Mouse (Mus musculus): ENCODE data around the gene Hnrnph1. TPM values are rescaled to one million over a fixed set of nuclear protein-coding genes. Genes with fewer than 3 reads are reported as not detected.
"Not testable (repeated sequence)": the region's sequence is repeated elsewhere in the genome, so short reads cannot be mapped to it uniquely, and the experiment has no call there.

Gene Hnrnph1
- polyA plus RNA-seq, 1 experiment from 2014 or later, result 400 TPM

GRCm38 (mm10) chr11:50355395-50355794 lies 21.4 kb upstream of the Hnrnph1 start:
- no peaks in the 10 kb centered on the region for H3K9me3 ChIP-seq (replicated peaks)
- no peak overlapping the region for H3K4me3 ChIP-seq (replicated peaks)
- no peak for ATAC-seq (ENCODE audit: insufficient number of reproducible peaks, low FRiP score, low TSS enrichment, low read depth)
- no peaks in the 10 kb centered on the region for H3K4me1 ChIP-seq
- peaks cover 4% of the 10 kb centered on the region; the same call in 1 of the 2 replicates for H3K27me3 ChIP-seq
- H3K27ac ChIP-seq (replicated peaks), result no peak overlapping the region
- H3K9ac ChIP-seq, result no peak overlapping the region
- H3K36me3 ChIP-seq, result no peaks in the 10 kb centered on the region
- WGBS, result 62% methylated on average over 1 of the region's 1 CpGs
- H3K4me2 ChIP-seq (replicated peaks), result no peak overlapping the region

- Histone ChIP-seq H3K9ac (peak overlapping the region; percentile 22), H3K27me3 (peaks cover 4% of the 10 kb centered on the region; the same call in 1 of the 2 replicates), H3K9me3 (replicated peaks) (no peaks in the 10 kb centered on the region), H3K27ac (replicated peaks) (no peak overlapping the region), H3K4me2 (replicated peaks) (peak overlapping the region; percentile 92), H3K36me3 (no peaks in the 10 kb centered on the region), H3K4me1 (no peaks in the 10 kb centered on the region), H3K4me3 (replicated peaks) (peak overlapping the region; percentile 58)
- peak; percentile 70; the same call in 1 of the 2 replicates for ATAC-seq (ENCODE audit: insufficient number of reproducible peaks, low FRiP score, low TSS enrichment, low read depth)
- WGBS, result 2% methylated on average over 74 of the region's 74 CpGs
Observed at GRCm38 (mm10) chr11:50358950-50359861, 17.6 kb upstream of the Hnrnph1 start.

GRCm38 (mm10) chr11:50361282-50361681 lies 15.5 kb upstream of the Hnrnph1 start:
- H3K36me3 ChIP-seq; H3K27me3 ChIP-seq; H3K4me1 ChIP-seq; H3K4me2 ChIP-seq (replicated peaks); H3K4me3 ChIP-seq (replicated peaks); H3K9ac ChIP-seq; H3K9me3 ChIP-seq (replicated peaks); H3K27ac ChIP-seq (replicated peaks); ATAC-seq (ENCODE audit: insufficient number of reproducible peaks, low FRiP score, low TSS enrichment, low read depth): not testable (repeated sequence)
- WGBS, result 81% methylated on average over 1 of the region's 1 CpGs

DNA sequence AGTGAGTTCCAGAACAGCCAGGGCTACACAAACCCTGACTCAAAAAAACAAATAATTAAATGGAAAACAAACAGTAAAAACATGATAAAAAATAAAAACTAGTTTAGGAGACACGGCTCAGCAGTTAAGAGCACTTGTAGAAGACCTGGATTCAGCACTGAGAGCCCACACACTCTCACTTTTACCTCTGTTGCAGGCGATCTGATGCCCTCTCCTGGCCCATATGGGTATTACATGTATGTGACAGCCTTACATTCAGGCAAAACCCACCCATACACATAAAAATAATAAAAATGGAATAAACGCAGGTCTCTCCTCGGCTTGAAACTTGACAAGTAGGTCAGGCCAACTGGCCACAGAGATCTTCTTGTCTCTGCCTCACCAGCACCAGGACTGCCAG lies 12.2 kb upstream of the Hnrnph1 start:
- Histone ChIP-seq H3K4me1 (no peaks in the 10 kb centered on the region), H3K4me2 (replicated peaks) (no peak overlapping the region), H3K27me3 (no peaks in the 10 kb centered on the region), H3K27ac (replicated peaks) (no peak overlapping the region), H3K9ac (no peak overlapping the region), H3K4me3 (replicated peaks) (no peak overlapping the region), H3K36me3 (no peaks in the 10 kb centered on the region), H3K9me3 (replicated peaks) (no peaks in the 10 kb centered on the region)
- peak; percentile 74; the same call in 1 of the 2 replicates for ATAC-seq (ENCODE audit: insufficient number of reproducible peaks, low FRiP score, low TSS enrichment, low read depth)
- 5% methylated on average over 4 of the region's 4 CpGs for WGBS

DNA sequence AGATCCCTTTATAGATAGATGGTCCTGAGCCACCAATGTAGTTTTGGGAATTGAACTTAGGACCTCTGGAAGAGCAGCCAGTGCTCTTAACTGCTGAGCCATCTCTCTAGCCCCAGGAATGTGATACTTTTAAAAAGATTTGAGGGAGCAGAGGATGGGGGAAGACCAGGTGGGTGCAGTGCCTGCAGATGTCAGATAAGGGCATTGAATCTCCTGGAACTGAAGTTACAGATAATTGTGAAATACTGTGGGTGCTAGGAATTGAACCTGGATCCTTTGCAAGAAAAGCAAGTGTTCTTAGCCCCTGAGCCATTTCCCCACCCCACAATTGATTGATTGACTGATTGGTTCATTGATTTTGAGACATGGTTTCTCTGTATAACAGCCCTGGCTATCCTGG lies 11.5 kb upstream of the Hnrnph1 start:
- Histone ChIP-seq H3K4me2 (replicated peaks) (no peak overlapping the region), H3K36me3 (no peaks in the 10 kb centered on the region), H3K9ac (no peak overlapping the region), H3K4me1 (no peaks in the 10 kb centered on the region), H3K4me3 (replicated peaks) (no peak overlapping the region), H3K27ac (replicated peaks) (no peak overlapping the region), H3K9me3 (replicated peaks) (no peaks in the 10 kb centered on the region), H3K27me3 (no peaks in the 10 kb centered on the region)
- no peak for ATAC-seq (ENCODE audit: insufficient number of reproducible peaks, low FRiP score, low TSS enrichment, low read depth)

GRCm38 (mm10) chr11:50367531-50367930 lies 9.3 kb upstream of the Hnrnph1 start:
- no peak for ATAC-seq (ENCODE audit: insufficient number of reproducible peaks, low FRiP score, low TSS enrichment, low read depth)
- Histone ChIP-seq H3K9ac (no peak overlapping the region), H3K9me3 (replicated peaks) (no peaks in the 10 kb centered on the region), H3K36me3 (no peaks in the 10 kb centered on the region), H3K4me1 (peaks cover 7% of the 10 kb centered on the region; the same call in 1 of the 2 replicates), H3K4me2 (replicated peaks) (no peak overlapping the region), H3K27ac (replicated peaks) (no peak overlapping the region), H3K27me3 (no peaks in the 10 kb centered on the region), H3K4me3 (replicated peaks) (no peak overlapping the region)
- WGBS, result 88% methylated on average over 9 of the region's 9 CpGs

GRCm38 (mm10) chr11:50369360-50369911 lies 7.4 kb upstream of the Hnrnph1 start:
- H3K4me1 ChIP-seq, result peaks cover 7% of the 10 kb centered on the region; the same call in 1 of the 2 replicates
- H3K36me3 ChIP-seq, result no peaks in the 10 kb centered on the region
- 81% methylated on average over 5 of the region's 5 CpGs for WGBS
- H3K27ac ChIP-seq (replicated peaks), result no peak overlapping the region
- H3K9ac ChIP-seq, result no peak overlapping the region
- ATAC-seq (ENCODE audit: insufficient number of reproducible peaks, low FRiP score, low TSS enrichment, low read depth), result no peak
- H3K27me3 ChIP-seq, result no peaks in the 10 kb centered on the region
- no peaks in the 10 kb centered on the region for H3K9me3 ChIP-seq (replicated peaks)
- no peak overlapping the region for H3K4me3 ChIP-seq (replicated peaks)
- no peak overlapping the region for H3K4me2 ChIP-seq (replicated peaks)

- 65% methylated on average over 4 of the region's 4 CpGs for WGBS
- Histone ChIP-seq H3K27me3 (no peaks in the 10 kb centered on the region), H3K9me3 (replicated peaks) (no peaks in the 10 kb centered on the region), H3K4me2 (replicated peaks) (peak overlapping the region; percentile 62), H3K36me3 (no peaks in the 10 kb centered on the region), H3K4me1 (peaks cover 8% of the 10 kb centered on the region; the same call in 1 of the 2 replicates), H3K9ac (no peak overlapping the region), H3K27ac (replicated peaks) (no peak overlapping the region), H3K4me3 (replicated peaks) (peak overlapping the region; percentile 44; the same call in 1 of the 2 replicates)
- no peak for ATAC-seq (ENCODE audit: insufficient number of reproducible peaks, low FRiP score, low TSS enrichment, low read depth)
Observed at GRCm38 (mm10) chr11:50370969-50371368, 5.8 kb upstream of the Hnrnph1 start.

GRCm38 (mm10) chr11:50371399-50371841 lies 5.4 kb upstream of the Hnrnph1 start:
- 0 out of 2 replicates have a peak overlapping the region, but pooled peaks have one; percentile 28 for H3K9ac ChIP-seq
- peak overlapping the region; percentile 62 for H3K4me2 ChIP-seq (replicated peaks)
- ATAC-seq (ENCODE audit: insufficient number of reproducible peaks, low FRiP score, low TSS enrichment, low read depth), result no peak; the same call in 1 of the 2 replicates
- no peaks in the 10 kb centered on the region for H3K9me3 ChIP-seq (replicated peaks)
- H3K27ac ChIP-seq (replicated peaks), result no peak overlapping the region; the same call in 1 of the 2 replicates
- H3K27me3 ChIP-seq, result no peaks in the 10 kb centered on the region
- peak overlapping the region; percentile 44 for H3K4me3 ChIP-seq (replicated peaks)
- WGBS, result 2% methylated on average over 18 of the region's 18 CpGs
- H3K36me3 ChIP-seq, result no peaks in the 10 kb centered on the region
- H3K4me1 ChIP-seq, result peaks cover 12% of the 10 kb centered on the region

- ATAC-seq (ENCODE audit: insufficient number of reproducible peaks, low FRiP score, low TSS enrichment, low read depth), result no peak
- H3K4me1 ChIP-seq, result peaks cover 16% of the 10 kb centered on the region
- no peaks in the 10 kb centered on the region for H3K9me3 ChIP-seq (replicated peaks)
- H3K4me2 ChIP-seq (replicated peaks), result peak overlapping the region; percentile 62
- H3K9ac ChIP-seq, result no peak overlapping the region
- WGBS, result 79% methylated on average over 1 of the region's 1 CpGs
- H3K36me3 ChIP-seq, result no peaks in the 10 kb centered on the region
- H3K27ac ChIP-seq (replicated peaks), result no peak overlapping the region
- H3K27me3 ChIP-seq, result no peaks in the 10 kb centered on the region
- H3K4me3 ChIP-seq (replicated peaks), result no peak overlapping the region; the same call in 1 of the 2 replicates
Observed at GRCm38 (mm10) chr11:50371911-50372310, 4.9 kb upstream of the Hnrnph1 start.

- no peaks in the 10 kb centered on the region for H3K9me3 ChIP-seq (replicated peaks)
- no peak overlapping the region for H3K4me3 ChIP-seq (replicated peaks)
- H3K27me3 ChIP-seq, result no peaks in the 10 kb centered on the region
- no peak overlapping the region for H3K27ac ChIP-seq (replicated peaks)
- ATAC-seq (ENCODE audit: insufficient number of reproducible peaks, low FRiP score, low TSS enrichment, low read depth), result no peak
- no peak overlapping the region for H3K9ac ChIP-seq
- H3K4me1 ChIP-seq, result peaks cover 16% of the 10 kb centered on the region
- no peaks in the 10 kb centered on the region for H3K36me3 ChIP-seq
- no peak overlapping the region for H3K4me2 ChIP-seq (replicated peaks)
Observed at GRCm38 (mm10) chr11:50373086-50373485, 3.7 kb upstream of the Hnrnph1 start.

All from embryonic facial prominence, embryonic 15.5 days (tissue).